Mouse (Mus musculus) cerebral cortex, adult 2 months (tissue): Measurements from ENCODE around the gene Cib1.

Source experiments
- WGBS: fragments of 180-500 bp; shearing (Covaris S2); methylation state at CpG from one replicate; pipeline ENCODE4 v1.1.7; 2018; 5-methylcytosine and 5-hydroxymethylcytosine counted together

The Cib1 gene

DNA sequence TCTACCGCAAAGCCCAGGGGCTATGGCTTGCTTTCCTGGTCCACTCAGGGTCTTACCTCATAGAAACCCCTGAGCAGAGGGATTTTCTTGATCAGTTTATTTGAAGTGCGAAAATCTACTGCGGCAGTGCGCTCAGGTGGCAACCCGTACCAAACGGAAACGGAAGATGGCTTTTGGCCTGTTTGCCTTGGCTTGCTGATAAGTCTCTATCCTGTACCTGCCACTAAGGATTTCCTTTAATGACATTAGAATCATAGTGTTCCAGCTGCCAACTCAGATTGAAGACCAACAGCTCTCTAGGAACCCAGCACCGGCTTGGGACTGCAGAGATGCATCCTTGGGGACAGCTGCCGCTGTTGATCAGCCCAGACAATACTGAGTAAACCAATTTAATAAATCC is 1.2 kb upstream of the Cib1 start:
- 77% methylated on average over 9 of the region's 9 CpGs for WGBS

DNA sequence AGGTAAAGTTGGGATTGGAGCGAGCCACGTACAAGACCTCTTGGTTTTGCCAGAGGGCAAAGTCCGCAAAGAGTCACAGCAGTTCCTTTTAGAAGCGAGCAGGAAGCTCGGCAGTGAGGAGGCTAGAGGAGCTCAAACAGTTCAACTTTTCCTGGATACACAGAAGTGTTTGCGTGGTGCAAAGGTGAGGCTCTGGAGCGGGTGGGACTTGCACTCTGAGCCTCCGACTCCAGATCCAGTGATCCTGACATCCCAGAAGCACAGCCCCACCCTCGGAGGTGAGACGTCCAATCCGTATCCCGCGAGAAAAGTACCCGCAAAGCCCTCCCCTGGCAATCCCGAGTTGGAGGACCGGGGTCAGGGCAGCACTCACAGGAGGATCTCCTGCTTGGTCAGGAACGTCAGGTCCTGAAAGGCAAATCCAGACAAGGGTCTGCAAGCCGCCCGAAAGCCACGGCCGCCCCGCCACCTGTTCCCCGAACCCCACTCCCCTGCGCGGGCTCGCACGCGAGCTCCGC is 583 bp downstream of the Cib1 start:
- 4% methylated on average over 29 of the region's 29 CpGs for WGBS

DNA sequence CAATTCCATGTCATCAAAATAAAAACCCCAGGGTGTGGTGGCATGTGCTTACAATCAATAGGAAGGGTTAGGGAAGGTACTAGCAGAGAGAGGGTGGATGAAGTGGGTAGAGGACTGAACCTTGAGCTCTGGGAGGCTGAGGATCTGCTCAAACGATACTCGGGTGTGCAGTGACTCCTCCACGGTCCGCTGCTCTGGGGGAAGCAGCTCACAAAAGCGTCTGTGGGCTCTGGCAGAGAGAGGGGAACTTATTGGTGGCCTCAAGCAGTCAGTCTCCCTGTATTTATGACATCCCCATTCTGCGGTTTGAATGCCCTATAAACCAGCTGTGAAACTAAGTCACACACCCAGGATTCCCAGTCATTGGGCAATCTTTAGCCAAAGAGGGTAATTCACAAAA is 2.4 kb downstream of the Cib1 start:
- WGBS = 69% methylated on average over 6 of the region's 6 CpGs

DNA sequence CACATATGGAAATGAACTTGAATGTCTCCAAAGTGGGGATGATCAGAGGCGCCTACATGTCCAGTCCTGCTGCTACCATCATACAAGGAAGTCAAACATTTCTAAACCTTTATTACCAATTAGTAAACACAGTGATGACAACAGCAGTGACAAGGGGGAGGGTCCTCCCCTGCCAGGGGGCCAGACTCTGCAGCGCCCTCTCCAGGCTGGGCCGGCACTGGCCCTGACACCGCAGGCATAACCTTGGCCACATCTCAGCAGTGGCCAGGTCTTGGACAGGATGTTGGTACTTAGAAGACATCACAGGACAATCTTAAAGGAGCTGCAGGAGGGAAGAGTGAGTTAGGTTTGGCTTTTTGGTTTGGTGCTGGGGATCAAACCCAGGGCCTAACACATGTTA is 5.5 kb downstream of the Cib1 start:
- 93% methylated on average over 4 of the region's 4 CpGs for WGBS

- WGBS = 93% methylated on average over 4 of the region's 4 CpGs
Observed at GRCm38 (mm10) chr7:80221179-80221750, 11.3 kb downstream of the Cib1 start.

GRCm38 (mm10) chr7:80220237-80220797 is 12.3 kb downstream of the Cib1 start:
- 93% methylated on average over 9 of the region's 9 CpGs for WGBS

DNA sequence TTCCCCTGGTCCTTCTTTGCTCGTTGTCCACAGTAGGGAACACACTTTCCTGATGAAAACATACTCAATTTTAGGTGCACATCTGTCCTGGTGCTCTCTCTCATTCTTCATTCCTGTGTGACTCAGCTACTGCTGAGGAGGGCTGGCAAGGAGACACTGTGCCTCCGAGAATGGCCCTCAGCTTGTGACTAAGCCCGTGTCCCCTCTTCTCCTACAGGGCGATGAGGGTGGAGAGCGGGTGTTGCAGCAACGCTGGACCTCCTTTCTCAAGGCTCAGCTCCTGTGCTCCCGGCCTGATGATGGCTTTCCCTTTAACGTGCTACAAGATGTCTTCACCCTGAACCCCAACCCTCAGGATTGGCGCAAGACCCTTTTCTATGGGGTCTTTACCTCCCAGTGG is 13.9 kb downstream of the Cib1 start:
- 87% methylated on average over 9 of the region's 9 CpGs for WGBS

DNA sequence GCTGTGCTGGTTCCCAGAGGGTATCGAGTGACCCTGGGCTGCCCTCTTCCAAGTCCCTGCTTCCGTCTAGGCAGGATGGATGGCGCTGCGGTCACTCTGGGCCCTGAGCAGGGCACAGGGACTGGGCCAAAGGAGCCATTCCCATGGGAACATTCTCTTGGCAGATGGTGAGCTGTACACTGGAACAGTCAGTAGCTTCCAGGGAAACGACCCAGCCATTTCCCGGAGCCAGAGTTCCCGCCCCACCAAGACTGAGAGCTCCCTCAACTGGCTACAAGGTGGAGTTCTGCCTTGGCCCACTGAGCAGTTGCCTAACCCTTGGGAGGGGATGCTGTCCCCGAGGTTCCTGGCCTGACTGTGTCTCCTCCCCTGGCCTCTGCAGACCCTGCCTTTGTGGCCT is 16.0 kb downstream of the Cib1 start:
- WGBS = 68% methylated on average over 8 of the region's 8 CpGs

DNA sequence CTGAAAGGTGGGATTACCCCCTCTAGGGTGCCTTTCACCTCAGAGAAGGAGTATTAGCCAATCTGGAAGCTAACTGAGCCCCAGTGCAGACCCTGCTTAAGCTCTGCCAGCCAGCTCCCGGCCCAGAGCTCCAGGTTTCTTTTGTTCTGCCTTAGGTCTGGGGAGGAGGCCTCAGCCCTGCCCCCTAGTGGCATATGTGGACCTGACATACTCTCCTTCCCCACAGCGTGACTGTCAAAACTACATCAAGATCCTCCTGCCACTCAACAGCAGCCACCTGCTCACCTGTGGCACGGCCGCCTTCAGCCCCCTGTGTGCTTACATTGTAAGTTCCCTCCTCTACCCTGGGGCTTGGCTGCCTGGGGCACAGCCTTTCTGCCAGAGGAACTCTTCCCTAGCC is 17.2 kb downstream of the Cib1 start:
- WGBS = 38% methylated on average over 4 of the region's 4 CpGs

- WGBS = 87% methylated on average over 8 of the region's 8 CpGs
Observed at GRCm38 (mm10) chr7:80214459-80214858, 18.2 kb downstream of the Cib1 start.

GRCm38 (mm10) chr7:80213604-80214003 is 19.0 kb downstream of the Cib1 start:
- WGBS = 84% methylated on average over 7 of the region's 7 CpGs

GRCm38 (mm10) chr7:80210982-80211381 is 21.6 kb downstream of the Cib1 start:
- 85% methylated on average over 4 of the region's 4 CpGs for WGBS

DNA sequence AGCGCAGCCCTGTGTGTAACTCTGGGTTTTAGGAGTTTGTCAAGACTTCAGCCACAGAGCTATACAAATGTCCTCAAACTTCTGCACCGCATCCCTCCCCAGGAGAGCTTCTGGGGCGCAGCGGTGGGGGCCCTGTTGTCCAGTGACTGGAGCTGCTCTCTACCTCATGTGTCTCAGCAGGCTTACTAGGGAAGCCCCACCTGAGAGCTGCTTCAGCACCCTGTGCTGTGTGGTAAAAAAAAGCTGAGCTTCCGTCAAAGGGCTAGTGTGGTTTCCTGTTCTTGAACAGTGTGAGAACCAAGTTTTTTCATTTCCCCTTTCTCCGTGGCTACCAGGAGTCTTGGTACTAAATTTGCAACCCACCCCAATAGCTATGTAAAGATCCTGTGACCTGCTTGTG is 22.9 kb downstream of the Cib1 start:
- 75% methylated on average over 6 of the region's 6 CpGs for WGBS

DNA sequence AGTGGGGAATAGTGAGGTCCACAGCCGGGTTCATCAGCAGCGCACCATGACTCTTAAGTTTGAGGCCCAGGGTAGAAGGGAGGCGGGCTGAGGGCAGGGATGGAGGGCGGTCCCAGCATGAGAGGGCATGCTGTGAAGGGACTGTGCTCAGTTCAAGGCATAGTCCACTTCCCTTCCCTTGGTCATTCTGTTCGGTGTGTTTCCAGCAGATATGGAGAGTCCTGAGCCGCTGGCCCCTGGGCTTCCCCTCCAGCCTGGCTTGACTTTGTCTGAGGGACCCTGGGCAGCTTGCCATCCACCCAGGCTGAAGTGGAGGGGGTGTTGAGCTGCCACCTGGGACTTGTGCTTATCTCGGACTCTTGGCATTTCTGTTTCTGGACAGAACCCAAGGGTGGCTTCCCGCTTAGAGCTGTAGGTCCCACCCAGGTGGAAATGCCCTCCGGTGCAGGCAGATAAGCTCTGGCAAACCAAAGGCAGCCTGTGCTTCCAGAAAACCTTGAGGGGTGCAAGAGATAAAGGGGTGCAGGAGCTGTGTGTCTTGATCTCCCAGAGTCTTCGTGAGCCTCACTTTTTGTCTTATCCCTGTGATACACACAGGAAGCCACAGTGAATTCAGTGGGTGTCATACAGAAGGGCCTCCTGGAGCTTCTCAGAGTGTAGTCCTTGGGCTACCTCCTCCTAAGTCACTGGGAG is 23.7 kb downstream of the Cib1 start:
- 58% methylated on average over 10 of the region's 10 CpGs for WGBS

DNA sequence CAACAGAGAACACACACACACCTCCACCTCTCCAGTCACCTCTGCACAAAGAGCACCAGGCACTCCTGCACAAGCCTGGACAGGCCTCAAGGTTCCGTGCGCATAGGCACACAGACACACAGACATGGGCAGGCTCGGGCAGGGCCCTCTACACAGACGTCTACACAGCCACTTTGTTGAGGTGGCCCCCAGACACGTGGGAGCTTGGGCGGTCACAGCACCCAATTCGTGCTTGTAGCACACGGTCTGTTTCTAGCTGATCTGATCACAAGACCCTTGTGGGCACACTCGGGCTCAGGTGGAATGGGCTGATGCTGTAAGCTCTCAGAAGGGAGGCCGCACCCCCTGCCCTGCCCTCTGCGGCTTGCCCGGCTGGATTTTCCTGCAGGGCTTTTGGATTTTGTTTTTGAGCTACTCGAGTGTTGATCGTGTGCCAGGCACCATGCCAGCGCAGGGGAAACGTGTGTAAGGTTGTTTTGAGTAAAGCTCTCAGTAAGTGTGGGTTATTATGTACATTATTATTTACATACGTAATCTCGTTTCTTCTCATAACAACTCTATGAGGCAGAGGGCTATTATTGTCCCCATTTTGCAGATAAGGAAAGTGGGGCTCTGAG is 24.5 kb downstream of the Cib1 start:
- 73% methylated on average over 18 of the region's 18 CpGs for WGBS

DNA sequence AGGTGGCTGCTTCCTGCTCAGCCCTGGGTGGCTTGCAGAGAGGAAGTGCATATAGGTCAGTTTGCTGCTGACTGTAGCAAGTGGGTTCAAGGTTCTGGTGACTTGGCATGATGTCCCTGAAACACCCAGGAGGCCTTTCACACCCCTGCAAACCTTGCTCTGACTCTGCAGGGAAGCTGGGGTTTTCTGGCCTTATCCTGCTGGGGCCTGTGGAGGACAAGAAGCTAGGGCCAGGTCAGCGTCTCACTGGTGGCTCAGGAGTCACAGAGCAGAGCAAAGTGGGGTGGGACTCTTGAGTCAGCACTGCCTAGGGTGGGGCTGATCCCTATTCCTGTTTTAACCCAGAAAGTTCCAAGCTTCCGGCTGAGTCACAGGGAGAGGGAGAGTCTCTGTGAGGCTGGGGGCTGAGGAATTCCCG is 25.3 kb downstream of the Cib1 start:
- 65% methylated on average over 3 of the region's 3 CpGs for WGBS

DNA sequence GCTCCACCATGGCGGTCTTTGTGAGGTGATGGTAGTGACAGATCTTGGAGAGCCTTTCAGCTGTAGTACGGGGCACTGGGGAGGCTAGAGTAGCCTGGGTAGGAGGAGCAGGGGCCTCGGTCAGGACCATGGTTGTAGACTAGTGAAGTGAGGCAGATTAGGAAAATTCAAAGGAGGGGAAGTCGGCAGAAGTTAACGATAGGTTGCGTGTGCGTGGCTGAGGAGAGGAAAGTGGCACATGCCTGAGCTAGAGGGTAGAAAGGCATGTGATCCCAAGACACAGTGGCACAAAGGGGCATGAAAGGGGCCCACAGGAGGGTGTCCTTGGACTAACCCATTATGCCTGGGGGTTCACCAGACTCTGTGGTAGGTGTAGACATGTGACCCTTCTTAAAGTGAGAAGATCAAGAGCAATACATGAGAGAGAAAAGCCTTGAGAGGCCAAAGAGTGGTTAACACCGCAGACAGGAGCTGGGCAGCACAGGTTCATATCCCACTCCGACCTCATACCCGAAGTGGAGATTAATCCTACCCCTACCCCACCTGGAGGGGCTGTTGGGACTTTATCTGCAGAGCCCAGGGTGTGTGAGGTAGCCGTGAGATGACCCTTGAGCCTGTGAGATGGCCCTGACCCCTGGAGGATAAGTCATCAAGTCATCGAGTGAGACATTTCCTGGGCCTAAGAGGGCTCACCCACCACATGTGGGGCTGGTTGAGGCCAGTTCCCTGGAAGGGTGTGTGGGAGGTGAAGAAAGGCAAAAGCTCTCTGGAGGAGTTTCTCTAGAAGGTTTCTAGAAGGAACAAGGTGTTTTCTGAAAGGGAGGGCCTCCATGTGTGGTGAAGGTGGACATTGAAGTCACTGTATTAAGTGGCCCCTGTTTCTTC is 26.7 kb downstream of the Cib1 start:
- 88% methylated on average over 12 of the region's 12 CpGs for WGBS

DNA sequence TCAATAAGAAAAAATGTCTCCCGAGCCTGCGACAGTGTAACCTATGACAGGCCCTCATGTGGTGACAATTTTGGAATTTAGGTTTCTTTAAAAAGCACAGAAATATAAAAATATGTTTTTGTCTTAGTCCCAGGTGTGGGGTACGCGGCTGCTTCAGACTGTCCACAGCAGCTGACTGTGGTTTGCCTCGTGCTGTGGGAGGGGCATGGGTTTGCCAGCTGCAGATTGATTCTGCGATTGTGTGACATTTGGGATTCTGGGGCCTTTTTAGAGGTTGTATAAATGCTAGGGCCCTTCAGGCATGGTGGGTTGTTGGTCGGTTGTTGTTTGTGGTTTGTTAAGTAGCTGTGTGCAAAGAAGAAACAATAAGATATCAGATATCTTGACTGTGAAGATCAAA is 27.7 kb downstream of the Cib1 start:
- WGBS = 84% methylated on average over 7 of the region's 7 CpGs

- WGBS = 91% methylated on average over 4 of the region's 4 CpGs
Observed at GRCm38 (mm10) chr7:80204362-80204761, 28.3 kb downstream of the Cib1 start.

DNA sequence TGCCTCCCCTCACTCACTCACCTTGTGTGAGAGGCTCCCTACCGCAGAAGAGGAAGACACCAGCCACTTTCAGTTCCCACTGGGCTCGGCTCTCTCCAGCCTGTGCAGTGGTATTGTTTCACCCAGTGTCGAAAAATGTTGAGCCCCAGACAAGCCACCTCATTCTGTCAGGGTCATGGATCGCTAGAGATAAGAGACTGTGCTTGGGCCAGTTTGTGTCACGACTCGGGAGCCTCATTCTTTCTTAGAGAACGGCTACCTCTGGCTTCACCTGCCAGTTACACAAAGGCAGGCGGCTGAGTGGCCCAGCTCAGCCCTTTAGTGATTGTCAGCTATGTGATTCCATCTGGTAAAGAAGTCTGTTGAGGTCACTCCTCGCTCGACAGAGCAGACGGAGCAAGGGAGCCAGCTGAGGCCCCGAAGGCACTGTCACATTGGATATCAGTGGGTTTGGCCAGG is 28.9 kb downstream of the Cib1 start:
- 76% methylated on average over 12 of the region's 12 CpGs for WGBS

- 79% methylated on average over 5 of the region's 5 CpGs for WGBS
Observed at GRCm38 (mm10) chr7:80202961-80203360, 29.7 kb downstream of the Cib1 start.
